Mouse (Mus musculus) frontal cortex, adult 2 months (tissue): Measurements from ENCODE around the gene Sult1a1. TPM values are rescaled to one million over a fixed set of nuclear protein-coding genes. Genes with fewer than 3 reads are reported as not detected.

ENCODE experiments used
- DNase-seq, 2 experiments: peaks; one replicate each; pipeline ENCODE4 v3.0.0; 2022; ENCODE audit warnings: low spot score in 1 of 2; ENCODE audit errors: extremely low spot score in 1 of 2
- polyA plus RNA-seq: library from polyadenylated mRNA; depleted of rRNA; stranded (reverse); fragments of >200 nt; gene quantifications from 2 replicates; pipeline ENCODE4 v1.2.3, GENCODE M21; 2012

Gene Sult1a1
- polyA plus RNA-seq, 1 experiment: 11.1 TPM

DNA sequence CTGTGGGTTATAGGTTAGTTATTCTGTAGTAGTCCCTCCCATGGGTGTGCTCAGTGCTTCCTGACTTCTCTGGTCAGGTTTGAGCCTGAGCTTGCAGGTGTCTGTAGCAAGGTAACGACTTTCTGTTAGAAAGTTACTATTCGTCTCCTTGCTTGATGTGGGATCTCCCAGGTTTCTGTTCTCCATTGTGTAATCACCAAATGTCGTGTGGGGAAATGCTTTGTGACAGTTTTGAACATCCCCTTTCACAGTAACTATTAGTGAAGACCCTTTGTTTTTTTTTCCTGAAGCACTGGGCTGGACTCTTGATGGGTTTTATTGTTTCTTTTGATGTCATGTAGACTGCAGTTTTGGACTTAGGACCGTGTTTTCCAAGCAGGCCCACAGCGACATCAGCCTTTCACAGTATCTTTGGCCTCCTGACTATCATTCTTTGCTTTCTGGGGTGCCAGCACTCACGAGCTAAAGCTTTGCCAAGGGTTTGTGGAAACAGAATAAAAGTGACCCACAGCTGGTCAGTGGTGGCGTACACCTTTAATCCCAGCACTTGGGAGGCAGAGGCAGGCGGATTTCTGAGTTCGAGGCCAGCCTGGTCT, 8.6 kb downstream of the Sult1a1 start:
- no peak for DNase-seq

DNA sequence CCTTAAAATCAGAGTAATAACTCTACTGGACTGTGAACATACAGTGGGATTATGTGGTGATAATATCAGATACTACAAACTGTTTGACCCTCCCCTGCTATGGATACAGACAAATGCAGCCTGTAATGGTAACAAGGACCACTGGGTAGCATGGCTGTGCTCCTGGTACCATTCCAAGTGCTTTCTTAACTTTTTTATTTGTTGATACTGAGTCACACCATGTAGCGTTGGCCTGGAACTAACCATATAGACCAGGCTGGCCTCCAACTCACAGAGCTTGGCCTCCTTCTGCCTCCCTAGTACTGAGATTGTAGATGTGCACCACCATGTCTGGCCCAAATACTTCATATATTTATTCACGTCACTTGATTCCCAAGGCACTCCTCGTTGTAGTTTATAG, 11.0 kb downstream of the Sult1a1 start:
- DNase-seq: no peak

DNA sequence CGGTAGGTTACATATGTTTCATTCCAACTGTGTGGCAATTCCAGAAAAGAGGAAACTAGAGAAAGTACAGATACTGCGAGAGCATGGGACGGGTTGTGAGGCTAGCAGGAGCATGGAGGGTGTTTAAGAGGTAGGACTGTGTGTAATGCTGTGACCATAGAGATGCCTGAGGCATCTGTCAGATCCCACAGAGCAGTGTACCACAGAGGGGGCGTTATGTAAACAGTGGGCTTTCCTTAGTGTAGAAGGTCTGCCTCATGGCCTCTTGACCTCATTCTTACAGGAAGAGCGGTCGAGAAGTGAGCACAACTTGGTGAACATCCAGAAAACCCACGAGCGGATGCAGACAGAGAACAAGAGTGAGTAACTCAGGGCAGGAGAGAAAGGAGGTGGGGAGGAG, 12.6 kb downstream of the Sult1a1 start:
- no peak for DNase-seq

DNA sequence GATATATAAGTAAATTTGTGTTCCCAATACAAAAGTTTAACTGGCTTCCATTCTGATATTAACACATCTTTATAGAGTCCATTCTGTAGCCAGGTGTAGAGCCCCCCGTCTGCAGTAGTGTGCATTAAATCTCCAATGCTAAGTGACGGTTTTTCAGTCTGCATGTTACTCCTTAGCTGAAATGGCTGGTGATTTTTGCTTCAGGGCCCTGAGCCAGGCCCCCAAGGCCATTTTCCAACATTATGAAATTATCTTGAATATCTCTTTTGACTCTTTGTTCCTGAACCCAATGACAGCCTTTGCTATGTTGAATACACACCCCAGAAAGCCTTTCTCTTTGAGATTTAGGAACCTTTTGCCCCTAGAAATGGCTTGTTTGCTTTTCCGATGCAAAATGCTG, 16.5 kb downstream of the Sult1a1 start:
- no peak for DNase-seq

DNA sequence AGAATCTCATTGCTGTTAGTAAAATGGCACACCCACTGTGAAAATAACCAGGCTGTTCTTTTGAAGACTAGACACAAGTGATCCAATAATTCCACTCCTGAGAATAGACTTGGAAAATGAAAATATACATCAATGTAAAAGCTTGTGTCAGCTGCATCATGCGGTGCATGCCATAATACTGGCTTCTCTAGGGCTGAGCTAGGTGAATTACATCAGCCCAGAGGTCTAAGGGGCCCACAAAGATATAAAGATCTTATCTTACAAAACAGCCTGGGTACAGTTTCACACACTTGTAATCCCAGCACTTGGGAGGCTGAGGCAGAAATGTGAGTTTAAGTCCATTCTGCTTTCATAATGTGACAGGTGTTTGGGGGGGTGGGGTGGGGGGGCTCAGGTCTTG, 18.7 kb downstream of the Sult1a1 start:
- DNase-seq: no peak

DNA sequence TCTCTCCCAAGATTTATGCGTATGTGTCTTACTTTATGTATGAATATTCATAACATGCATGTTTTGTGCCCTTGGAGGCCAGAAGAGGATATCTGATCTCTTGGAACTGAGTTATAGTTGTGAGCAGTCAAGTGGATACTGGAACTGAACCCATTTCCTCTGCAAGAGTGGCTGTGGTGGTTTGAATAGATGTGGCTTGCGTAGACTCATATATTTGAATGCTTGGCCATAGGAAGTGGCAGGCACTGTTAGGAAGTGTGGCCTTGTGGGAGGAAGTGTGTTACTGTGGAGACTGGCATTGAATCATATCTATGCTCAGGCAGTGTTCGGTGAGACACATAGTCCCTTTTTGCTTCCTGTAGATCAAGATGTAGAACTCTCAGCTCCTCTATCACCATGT, 20.5 kb downstream of the Sult1a1 start:
- no peak for DNase-seq

DNA sequence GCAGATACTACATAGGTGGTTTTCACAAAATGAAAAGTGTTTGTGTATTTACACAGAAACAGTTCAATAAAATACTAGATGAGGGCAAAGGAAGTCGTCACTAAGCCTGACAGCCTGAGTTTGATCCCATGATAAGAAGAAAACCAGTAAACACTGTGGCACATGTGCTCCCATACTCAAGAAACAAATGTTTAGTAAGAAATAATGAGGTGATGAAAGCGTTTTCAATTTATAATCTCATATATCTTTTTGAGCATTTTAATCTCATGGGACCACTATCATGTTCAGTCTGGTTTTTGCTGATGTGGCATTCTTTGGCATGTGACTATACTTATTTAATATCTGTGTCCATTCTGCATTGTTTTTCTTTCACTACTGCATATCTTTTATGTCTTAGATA, 22.2 kb downstream of the Sult1a1 start:
- DNase-seq: no peak

DNA sequence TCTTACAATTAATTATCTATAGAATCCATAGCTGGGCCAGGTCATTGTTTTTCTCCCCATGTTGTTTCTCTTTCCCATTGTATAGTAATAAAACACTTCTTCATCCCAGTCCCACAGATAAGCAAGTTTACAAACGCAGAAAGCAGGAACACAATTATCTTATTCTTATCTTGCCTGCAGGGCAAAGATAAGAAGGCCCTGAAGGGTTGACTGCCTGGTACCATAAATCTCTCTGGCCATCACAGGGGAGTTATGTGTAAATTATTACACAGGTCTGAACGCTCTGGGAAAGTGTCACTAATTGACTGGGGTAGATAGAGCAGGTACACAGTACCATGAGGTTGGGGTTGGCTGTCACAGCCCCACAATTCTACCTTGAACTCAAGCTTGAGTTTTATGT, 25.4 kb downstream of the Sult1a1 start:
- DNase-seq: no peak

DNA sequence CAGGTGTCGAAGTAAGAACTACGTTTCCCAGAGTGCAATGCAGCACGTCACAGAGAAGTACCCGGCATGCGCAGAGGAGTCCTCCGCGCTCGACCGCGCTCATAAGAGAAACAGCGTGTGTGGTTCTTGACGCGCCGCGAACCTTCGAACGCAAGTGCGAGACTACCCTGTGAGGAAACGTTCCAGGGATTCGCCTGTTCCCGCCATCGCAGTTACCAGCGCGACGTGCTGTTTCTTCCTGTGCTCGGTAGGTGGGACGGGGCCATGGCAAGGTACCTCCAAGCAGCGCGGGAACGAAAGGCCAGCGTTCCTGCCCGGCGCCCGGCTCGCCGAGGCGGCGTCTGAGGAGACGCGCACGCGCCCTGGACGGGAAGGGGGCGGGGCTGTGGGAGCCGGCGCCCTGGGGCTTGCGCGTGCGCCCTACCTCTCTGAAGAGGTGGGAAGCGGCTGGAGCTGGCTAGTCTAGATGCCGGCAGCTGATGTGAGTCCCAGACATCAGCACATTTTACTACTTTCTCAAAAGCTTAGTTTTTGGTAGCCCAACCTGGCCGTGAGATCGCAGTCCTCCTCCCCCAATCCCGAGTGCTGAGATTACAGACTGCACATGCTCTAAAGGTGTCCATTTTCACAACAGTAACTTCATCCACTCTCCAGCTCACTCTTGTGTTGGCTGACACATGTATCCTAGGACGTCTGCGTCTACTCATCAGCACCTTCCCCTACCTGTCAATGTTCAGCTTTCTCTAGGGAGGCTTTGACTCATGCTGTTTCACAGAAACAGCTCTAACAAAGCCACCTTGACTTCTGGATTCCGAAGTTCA, 26.8 kb downstream of the Sult1a1 start, which contains the start of gene Sgf29:
Gene Sgf29, plus strand, starts transcription at position 79 of the 821 bp plus-strand sequence.
- peak; percentile 82 to 93 for DNase-seq

DNA sequence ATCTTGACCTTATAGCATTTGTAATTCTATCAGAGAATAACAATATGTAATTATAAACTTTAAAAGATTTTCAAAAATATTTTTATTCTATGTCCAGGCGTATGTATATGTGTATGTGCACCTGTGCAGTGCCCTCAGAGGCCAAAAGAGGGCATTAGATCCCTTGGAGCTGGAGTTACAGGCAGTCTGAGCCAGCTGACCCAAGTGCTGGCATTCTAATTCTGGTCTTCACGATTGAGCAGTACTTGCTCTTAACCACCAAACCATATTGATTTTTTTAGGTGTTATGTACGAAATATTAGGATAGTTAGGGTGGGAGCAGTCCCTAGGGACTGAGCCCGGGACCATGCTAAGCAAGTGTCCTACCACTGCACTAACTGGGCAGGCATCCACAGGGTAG, 27.7 kb downstream of the Sult1a1 start:
- peak in 1 of 2 experiments; percentile 10 for DNase-seq

DNA sequence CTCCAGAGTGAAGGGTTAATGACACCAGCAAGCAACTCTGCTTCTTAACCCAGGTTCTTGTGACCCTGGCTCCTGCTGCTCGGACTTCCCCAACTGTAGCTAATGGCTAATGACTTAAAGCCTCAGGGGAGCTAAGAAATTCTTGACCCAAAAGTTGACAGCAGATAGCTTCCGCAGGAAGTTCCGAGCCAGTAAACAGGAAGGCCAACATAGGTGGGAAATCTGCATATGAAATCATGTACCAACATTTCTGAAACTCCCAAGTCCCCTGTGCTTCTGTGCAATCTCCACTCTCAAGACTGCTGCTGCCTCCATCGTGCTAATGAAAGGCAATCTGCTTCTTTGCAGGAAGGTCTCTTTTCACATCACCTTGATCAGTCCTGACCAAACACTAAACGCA, 30.5 kb downstream of the Sult1a1 start:
- no peak for DNase-seq

DNA sequence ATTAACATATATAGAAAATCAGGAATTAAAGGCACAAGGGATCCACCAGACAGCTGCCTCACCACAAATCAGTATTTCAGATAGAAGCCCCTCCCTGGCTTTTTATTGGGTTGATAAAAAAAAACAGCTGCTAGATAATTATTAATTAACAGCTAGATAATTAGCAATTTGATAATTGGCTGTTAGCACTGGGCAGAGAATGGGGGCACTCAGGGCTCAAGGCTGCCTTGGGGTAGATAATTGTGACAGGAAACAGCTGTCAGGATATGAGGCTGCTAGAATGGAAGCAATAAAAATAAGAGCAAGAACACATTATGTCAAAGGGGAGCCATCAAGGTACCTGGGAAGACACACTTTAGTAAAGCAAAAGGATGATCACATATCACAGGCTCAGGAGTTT, 31.3 kb downstream of the Sult1a1 start:
- no peak for DNase-seq

DNA sequence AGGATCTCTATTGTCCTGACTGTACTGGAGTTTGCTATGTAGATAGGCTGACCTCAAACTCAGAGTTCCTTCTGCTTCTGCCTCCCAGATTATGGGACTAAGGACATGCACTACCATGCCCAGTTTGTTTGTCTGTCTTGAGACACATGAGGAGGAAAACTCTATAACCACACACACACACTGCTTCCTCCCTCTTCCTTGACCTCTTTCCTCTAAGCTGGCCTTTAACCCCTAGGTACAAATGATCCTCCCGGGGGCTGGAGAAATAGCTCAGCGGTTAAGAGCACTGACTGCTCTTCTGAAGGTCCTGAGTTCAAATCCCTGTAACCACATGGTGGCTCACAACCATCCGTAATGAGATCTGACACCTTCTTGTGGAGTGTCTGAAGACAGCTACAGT, 31.9 kb downstream of the Sult1a1 start:
- no peak for DNase-seq

DNA sequence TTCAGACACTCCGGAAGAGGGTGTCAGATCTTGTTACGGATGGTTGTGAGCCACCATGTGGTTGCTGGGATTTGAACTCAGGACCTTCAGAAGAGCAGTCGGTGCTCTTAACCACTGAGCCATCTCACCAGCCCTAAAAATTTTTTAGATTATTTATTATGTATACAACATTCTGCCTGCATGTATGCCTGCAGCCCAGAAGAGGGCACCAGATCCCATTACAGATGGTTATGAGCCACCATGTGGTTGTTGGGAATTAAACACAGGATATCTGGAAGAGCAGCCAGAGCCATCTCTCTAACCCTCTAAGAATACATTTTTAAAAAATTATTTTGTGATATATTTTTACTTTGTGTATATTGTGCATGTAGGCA, 33.0 kb downstream of the Sult1a1 start:
- DNase-seq: peak in 1 of 2 experiments; percentile 56

DNA sequence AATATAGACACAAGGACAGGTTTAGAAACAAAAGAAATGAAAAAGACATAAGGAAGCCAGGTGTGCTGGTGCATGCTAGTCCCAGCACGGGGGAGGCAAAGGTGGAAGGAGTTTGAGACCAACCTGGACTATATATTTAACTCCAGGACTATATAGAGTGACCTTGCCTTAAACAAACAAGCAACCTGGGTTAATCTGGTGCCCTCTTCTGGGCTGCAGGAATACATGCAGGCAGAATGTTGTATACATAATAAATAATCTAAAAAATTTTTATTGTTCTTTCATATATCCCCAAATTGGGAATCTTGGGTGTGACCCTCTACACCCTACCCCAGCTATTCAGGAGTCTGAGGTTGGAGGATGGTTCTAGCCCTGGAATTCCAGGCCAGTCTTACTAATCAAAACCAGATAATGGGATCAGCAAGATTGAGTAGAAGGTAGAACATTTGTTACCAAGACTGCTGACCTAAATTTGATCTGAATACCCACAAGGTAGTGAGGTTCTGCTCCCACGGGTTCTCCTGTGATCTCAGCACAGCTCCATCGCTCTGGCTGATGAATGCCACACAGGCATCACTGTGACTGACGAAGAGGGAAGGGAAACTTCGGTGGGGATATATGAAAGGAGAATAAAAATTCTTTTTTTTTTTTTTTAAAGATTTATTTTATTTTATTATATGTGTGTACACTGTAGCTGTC, 33.5 kb downstream of the Sult1a1 start:
- no peak for DNase-seq

DNA sequence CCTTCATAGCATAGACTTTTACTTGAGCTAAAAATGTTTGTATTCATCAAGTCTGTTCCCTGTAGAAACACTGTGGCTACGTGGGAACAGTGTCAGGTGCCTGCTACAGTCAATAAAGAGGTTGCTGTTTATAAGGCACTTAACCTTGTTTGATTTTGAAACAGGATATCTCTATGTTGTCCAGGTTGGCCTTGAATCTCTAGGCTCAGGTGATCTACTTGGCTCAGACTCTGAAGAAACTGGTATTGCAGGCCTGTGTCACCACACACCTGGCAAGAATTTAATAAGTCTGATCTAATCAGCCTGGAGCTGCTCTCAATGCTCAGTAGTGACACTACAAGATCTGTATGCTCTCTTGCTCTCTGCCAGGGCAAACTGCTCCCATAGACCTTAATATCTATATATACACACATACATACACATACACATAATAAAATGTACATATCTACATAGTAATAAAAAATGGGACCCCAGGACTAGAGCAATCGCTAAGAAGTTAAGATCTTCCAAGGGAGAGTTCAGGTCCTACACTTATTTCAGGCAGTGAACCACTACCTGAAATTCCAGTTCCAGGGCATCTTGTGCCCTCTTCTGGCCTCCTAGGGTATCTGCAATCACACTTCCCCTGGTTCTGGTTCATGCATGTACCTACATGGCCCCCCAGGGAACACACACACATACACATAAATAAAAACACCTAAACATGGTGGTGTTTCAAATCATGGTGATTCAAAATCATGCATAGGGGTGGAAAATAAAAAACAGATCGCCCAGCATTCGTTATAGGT, 39.3 kb downstream of the Sult1a1 start:
- peak in 1 of 2 experiments; percentile 66 for DNase-seq

DNA sequence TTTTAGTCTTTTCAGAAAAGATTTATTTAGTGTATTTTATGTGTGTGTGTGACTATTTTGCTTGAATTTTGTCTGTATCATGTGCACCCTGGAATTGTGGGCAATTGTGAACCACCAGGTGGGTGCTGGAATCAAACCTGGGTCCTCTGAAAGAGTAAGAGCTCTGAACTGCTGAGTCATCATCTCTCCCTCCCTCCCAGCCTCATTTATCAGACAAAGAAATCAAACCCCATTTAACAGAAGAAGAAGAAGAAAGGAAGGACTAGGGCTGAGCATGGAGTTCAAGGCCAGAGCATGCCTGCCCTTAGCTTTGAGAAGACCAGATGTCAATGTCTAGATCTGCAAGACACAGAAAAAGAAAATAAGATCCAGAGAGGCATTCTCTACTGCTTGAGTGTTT, 40.9 kb downstream of the Sult1a1 start:
- no peak for DNase-seq

DNA sequence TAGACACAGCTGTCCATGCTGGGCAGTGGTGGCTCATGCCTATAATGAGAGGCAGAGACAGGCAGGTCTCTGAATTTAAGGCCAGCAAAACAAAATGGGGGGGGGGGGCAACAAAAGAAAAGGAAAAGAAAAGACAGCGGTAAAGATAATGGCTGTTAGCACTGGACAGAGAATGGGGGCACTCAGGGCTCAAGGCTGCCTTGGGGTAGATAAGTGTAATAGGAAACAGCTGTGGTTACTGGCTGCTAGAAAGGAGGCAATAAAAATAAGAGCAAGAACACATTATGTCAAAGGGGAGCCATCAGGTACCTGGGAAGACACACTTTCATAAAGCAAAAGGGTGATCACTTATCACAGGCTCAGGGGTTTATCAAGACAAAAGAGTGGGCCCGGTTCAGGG, 43.8 kb downstream of the Sult1a1 start:
- no peak for DNase-seq

DNA sequence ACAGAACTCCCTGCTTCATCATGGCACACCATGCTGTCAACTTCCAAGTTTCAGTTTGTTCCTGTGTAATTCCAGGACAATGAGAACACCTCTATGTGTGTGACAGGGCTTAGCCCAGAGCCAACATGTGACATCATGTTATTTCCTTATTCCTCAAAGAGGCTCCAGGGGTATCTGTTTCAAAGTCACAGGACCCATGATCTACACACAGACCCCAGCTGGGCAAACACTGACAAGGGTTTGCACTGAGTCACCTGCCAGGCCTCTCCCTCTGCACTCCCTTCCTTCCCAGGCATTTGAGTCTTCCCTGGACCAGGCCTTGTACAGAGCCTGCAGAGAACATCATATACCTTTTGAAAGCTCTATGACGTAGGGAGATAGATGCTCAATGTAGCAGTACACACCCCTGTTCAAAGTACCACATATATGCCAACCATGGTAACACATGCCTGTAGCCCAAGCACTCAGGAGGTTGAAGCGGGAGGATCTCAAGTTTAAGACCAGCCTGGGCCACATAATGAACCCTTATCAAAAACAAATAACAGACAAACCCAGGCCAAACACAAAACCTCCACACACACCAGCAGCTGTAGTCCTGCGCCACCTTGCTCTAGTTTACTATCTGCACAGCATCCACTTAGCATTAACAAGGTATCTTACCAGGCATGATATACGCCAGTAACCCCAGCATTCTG, 45.3 kb downstream of the Sult1a1 start, which contains the start of gene Nupr1:
Gene Nupr1, minus strand, starts transcription at position 38 of the 695 bp plus-strand sequence.
- no peak for DNase-seq

DNA sequence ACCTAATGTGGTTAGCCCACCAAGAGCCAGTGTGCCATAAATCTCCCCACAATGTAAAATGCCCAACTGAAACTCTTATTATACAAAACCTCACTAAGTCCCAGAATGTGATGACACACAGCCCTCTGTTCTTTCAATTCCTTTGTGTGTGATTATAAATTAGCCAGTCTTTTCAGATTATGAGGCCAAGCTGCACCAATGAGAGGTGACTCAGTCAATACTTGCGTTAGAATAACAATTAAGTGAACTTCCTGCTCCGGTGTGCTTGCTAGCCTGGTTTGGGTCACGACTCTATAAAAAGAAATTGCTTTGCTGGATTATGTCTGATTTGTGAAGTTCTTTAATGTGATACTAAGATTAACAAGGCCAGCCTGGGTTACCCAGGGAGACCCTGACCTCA, 46.3 kb downstream of the Sult1a1 start:
- no peak for DNase-seq
